Mouse (Mus musculus): Measurements from ENCODE around the gene Vldlr. TPM values are rescaled to one million over a fixed set of nuclear protein-coding genes. Genes with fewer than 3 reads are reported as not detected.

The Vldlr gene
- 100 to 1,000 TPM; 160 to 178 TPM for total RNA-seq (2021)

GRCm38 (mm10) chr19:27216318-27216717, at the start of gene Vldlr:
Gene Vldlr (plus strand): TSS chr19:27216484.
- intact Hi-C loops (cut with DNase I) = loop anchor here (5.0 kb wide), 2 partner anchors 114 to 179 kb away; no protein-coding TSS in a partner anchor
- peak; percentile 27 to 30 for DNase-seq

GRCm38 (mm10) chr19:27167601-27168319, 48.5 kb upstream of the Vldlr start:
- no peak for DNase-seq
- intact Hi-C loops (cut with DNase I) = no loop called here

- DNase-seq = peak; percentile 19 to 30
- intact Hi-C loops (cut with DNase I) = loop anchor here (10.0 kb wide), 1 partner anchor 199 kb away; no protein-coding TSS in a partner anchor
Observed at GRCm38 (mm10) chr19:27173836-27174235, 42.4 kb upstream of the Vldlr start.

- intact Hi-C loops (cut with DNase I) = loop anchor here (10.0 kb wide), 1 partner anchor 201 kb away; no protein-coding TSS in a partner anchor
- DNase-seq = peak; percentile 66 to 70
Observed at GRCm38 (mm10) chr19:27175617-27176016, 40.7 kb upstream of the Vldlr start.

GRCm38 (mm10) chr19:27176558-27176957, 39.7 kb upstream of the Vldlr start:
- peak; percentile 53 to 60 for DNase-seq

GRCm38 (mm10) chr19:27178195-27178807, 38.0 kb upstream of the Vldlr start:
- intact Hi-C loops (cut with DNase I) = loop anchor here (2.0 to 10.0 kb wide), 2 partner anchors 32 to 204 kb away; no protein-coding TSS in a partner anchor
- DNase-seq = peak; percentile 32 to 35

More at GRCm38 (mm10) chr19:27176558-27176957, 39.7 kb upstream of the Vldlr start:
- intact Hi-C loops (cut with DNase I) = loop anchor here (10.0 kb wide), 1 partner anchor 202 kb away; no protein-coding TSS in a partner anchor

- intact Hi-C loops (cut with DNase I) = no loop called here
- peak in 1 of 2 experiments; percentile 29 for DNase-seq
Observed at GRCm38 (mm10) chr19:27180351-27181122, 35.7 kb upstream of the Vldlr start.

- DNase-seq = no peak
Observed at GRCm38 (mm10) chr19:27183511-27183910, 32.8 kb upstream of the Vldlr start.

GRCm38 (mm10) chr19:27203711-27204238, 12.5 kb upstream of the Vldlr start:
- no peak for DNase-seq
- intact Hi-C loops (cut with DNase I) = no loop called here

More at GRCm38 (mm10) chr19:27183511-27183910, 32.8 kb upstream of the Vldlr start:
- intact Hi-C loops (cut with DNase I) = no loop called here

- peak; percentile 70 to 80 for DNase-seq
- intact Hi-C loops (cut with DNase I) = loop anchor here (2.0 kb wide), 1 partner anchor 32 kb away; no protein-coding TSS in a partner anchor
Observed at GRCm38 (mm10) chr19:27210991-27211390, 5.3 kb upstream of the Vldlr start.

GRCm38 (mm10) chr19:27215596-27215995, 688 bp upstream of the Vldlr start:
- no peak for DNase-seq
- intact Hi-C loops (cut with DNase I) = loop anchor here (5.0 kb wide), 2 partner anchors 113 to 178 kb away; no protein-coding TSS in a partner anchor

GRCm38 (mm10) chr19:27216767-27217403, 601 bp downstream of the Vldlr start:
- intact Hi-C loops (cut with DNase I) = loop anchor here (5.0 kb wide), 2 partner anchors 115 to 180 kb away; no protein-coding TSS in a partner anchor

GRCm38 (mm10) chr19:27217404-27217940, 1.2 kb downstream of the Vldlr start:
- peak; percentile 62 to 65 for DNase-seq
- intact Hi-C loops (cut with DNase I) = loop anchor here (5.0 kb wide), 2 partner anchors 115 to 180 kb away; no protein-coding TSS in a partner anchor

More at GRCm38 (mm10) chr19:27216767-27217403, 601 bp downstream of the Vldlr start:
- DNase-seq = peak; percentile 81 to 82

- peak; percentile 49 to 56 for DNase-seq
- intact Hi-C loops (cut with DNase I) = loop anchor here (5.0 kb wide), 2 partner anchors 116 to 181 kb away; no protein-coding TSS in a partner anchor
Observed at GRCm38 (mm10) chr19:27217941-27218411, 1.7 kb downstream of the Vldlr start.

GRCm38 (mm10) chr19:27218561-27219262, 2.4 kb downstream of the Vldlr start:
- peak; percentile 86 to 90 for DNase-seq
- intact Hi-C loops (cut with DNase I) = loop anchor here (5.0 kb wide), 2 partner anchors 116 to 181 kb away; no protein-coding TSS in a partner anchor

GRCm38 (mm10) chr19:27219586-27219985, 3.3 kb downstream of the Vldlr start:
- intact Hi-C loops (cut with DNase I) = loop anchor here (5.0 kb wide), 2 partner anchors 117 to 182 kb away; no protein-coding TSS in a partner anchor
- no peak for DNase-seq

GRCm38 (mm10) chr19:27223046-27223445, 6.8 kb downstream of the Vldlr start:
- DNase-seq = peak; percentile 22 to 50
- intact Hi-C loops (cut with DNase I) = no loop called here

GRCm38 (mm10) chr19:27224356-27224755, 8.1 kb downstream of the Vldlr start:
- peak; percentile 41 to 57 for DNase-seq
- intact Hi-C loops (cut with DNase I) = no loop called here

All from heart, postnatal 10 days (tissue).